Mouse (Mus musculus) limb, embryonic 12.5 days (tissue): ENCODE results near the gene Dnah7c. TPM values are rescaled to one million over a fixed set of nuclear protein-coding genes. Genes with fewer than 3 reads are reported as not detected.
"Not testable (repeated sequence)": the region's sequence is repeated elsewhere in the genome, so short reads cannot be mapped to it uniquely, and the experiment has no call there.

Experiments used
- ATAC-seq: fragments of 200-750 bp; cut with Nextera tagmentation; 2 replicates; pipeline ENCODE4 v1.8.0; 2017; ENCODE audit warnings: low read depth, moderate TSS enrichment; ENCODE audit not compliant: insufficient number of reproducible peaks, insufficient read depth, low FRiP score, low TSS enrichment
- H3K27ac ChIP-seq: fragments of 300-500 bp; sonication (generic); 2 replicates; pipeline ENCODE4 v1.5.1; 2016; ENCODE audit warnings: mild to moderate bottlenecking, moderate library complexity
- H3K27me3 ChIP-seq: fragments of 300-500 bp; sonication (generic); 2 replicates; pipeline ENCODE4 v1.6.1; 2016; ENCODE audit warnings: mild to moderate bottlenecking, moderate library complexity
- H3K36me3 ChIP-seq: fragments of 300-500 bp; sonication (generic); 2 replicates; pipeline ENCODE4 v1.6.1; 2016; ENCODE audit warnings: mild to moderate bottlenecking, moderate library complexity
- H3K4me1 ChIP-seq: fragments of 300-500 bp; sonication (generic); replicated peaks from 2 replicates; pipeline ENCODE4 v1.6.1; 2016
- H3K4me2 ChIP-seq: fragments of 300-500 bp; sonication (generic); 2 replicates; pipeline ENCODE4 v1.6.1; 2016; ENCODE audit warnings: mild to moderate bottlenecking, moderate library complexity
- H3K4me3 ChIP-seq: fragments of 300-500 bp; sonication (generic); replicated peaks from 2 replicates; pipeline ENCODE4 v1.5.1; 2016; ENCODE audit warnings: mild to moderate bottlenecking
- H3K9ac ChIP-seq: fragments of 300-500 bp; sonication (generic); replicated peaks from 2 replicates; pipeline ENCODE4 v1.6.1; 2016; ENCODE audit warnings: mild to moderate bottlenecking, moderate library complexity
- H3K9me3 ChIP-seq: fragments of 300-500 bp; sonication (generic); 2 replicates; pipeline ENCODE4 v1.6.1; 2016; ENCODE audit warnings: mild to moderate bottlenecking, moderate library complexity
- WGBS: fragments of 180-500 bp; shearing (Covaris S2); methylation state at CpG from one replicate; pipeline ENCODE4 v1.1.7; 2016; 5-methylcytosine and 5-hydroxymethylcytosine counted together
- polyA plus RNA-seq: library from polyadenylated mRNA; unstranded; fragments of >200 nt; fragmentation: Nextera tagmentation; extraction: Ambion mirVana; gene quantifications from 2 replicates; pipeline ENCODE4 v1.2.1, GENCODE M21; 2016

The Dnah7c gene
- polyA plus RNA-seq, 1 experiment from 2014 or later, result 0.05 TPM

DNA sequence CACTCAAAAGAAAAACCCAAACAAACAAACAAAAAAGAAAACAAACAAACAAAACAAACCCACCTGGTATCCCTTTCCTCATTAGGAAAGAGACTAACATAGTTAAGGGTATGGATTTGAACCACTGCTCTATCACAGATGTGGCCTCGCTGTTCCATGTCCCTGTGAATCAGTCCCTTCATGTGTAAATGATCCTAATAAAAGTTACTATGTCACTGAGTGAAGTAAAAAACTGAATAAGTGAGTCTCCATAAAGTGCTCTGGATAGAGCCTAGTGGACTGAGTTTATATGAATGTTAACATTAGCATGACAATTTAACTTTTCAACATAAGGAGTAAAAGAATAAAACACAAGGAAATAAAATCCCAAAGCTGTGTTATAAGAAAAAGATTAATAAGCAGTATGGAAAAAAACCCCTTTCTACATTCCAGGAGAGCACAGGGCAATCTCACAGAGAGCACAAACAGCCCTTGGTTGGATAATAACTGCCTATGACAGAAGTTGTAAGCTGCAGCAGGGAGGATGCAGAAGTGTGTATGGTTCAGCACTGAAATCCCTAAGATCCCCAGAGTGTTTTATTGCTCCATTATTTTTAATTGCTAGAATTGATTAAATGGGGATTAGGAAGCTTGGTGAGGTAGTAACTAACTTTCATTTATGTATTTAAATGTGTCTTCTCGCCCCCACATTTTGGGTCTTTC lies 308.2 kb downstream of the Dnah7c start:
- H3K9ac ChIP-seq, H3K36me3 ChIP-seq, ATAC-seq, H3K27ac ChIP-seq, H3K4me1 ChIP-seq, H3K4me3 ChIP-seq, H3K9me3 ChIP-seq, H3K4me2 ChIP-seq, H3K27me3 ChIP-seq: not testable (repeated sequence)
- WGBS, result 32% methylated on average over 2 of the region's 2 CpGs

DNA sequence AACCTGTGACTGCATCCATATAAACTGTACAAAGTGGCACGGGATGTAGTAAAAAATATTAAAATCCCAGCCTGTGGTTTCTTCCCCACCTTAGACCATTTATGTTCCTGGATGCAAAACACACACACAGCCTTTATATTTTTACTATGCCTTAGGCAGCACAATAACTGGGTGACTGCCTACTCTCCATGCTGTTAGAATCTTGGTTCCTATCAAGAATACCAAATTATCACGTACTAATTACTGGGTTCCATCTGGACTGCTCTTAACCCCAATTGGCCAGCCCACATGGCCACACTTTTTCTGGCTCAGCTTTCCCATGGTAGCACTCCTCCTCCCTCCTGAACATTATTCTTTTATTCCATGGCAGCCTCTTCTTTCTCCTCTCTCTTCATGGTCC lies 309.1 kb downstream of the Dnah7c start:
- ATAC-seq, result peak; percentile 44; the same call in 1 of the 2 replicates
- H3K4me3 ChIP-seq, H3K9ac ChIP-seq, H3K4me1 ChIP-seq, H3K4me2 ChIP-seq, H3K9me3 ChIP-seq, H3K27ac ChIP-seq, H3K36me3 ChIP-seq, H3K27me3 ChIP-seq: not testable (repeated sequence)
- 41% methylated on average over 2 of the region's 2 CpGs for whole genome bisulfite sequencing

DNA sequence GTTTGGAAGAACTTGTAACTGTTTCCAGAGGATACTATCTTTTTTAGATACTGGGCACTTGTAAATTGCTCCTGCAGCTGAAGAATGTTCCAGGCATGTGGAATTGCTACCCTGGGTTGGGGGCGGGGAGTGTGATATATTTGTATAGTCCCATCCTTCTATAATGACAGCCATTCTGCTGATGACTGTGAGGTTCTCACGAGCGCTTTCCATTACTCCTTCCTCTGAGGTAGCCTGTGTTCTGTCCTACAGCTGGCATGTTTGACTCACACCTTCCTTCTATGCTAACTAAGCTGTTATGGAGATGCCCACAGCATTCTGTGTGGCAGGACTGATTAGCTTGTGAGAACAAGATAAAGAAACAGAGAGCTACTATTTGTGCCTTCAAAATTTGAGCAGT lies 339.2 kb downstream of the Dnah7c start:
- not testable (repeated sequence) for H3K27me3 ChIP-seq, H3K9ac ChIP-seq, H3K36me3 ChIP-seq, H3K4me2 ChIP-seq, H3K27ac ChIP-seq, H3K4me3 ChIP-seq, ATAC-seq, H3K9me3 ChIP-seq, H3K4me1 ChIP-seq
- WGBS, result 60% methylated on average over 3 of the region's 3 CpGs

DNA sequence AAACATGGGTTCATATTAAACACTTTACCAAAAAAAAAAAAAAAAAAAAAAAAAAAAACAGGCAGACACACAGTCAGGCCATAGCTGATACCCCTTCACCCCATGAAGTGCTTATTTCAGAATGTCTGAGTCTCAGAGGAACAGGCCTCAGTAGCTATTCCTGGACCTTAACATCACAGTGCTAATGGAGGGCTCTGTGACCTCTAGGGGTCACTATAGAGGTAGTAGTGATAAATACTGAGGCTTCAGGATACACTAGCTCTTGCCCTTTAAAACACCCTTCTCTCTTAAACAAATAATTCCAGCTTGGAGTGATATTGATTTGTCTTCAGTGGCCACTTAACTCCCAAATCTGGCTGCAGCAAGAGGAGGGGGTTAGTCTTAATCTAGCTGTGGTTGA lies 343.9 kb downstream of the Dnah7c start:
- H3K9ac ChIP-seq, H3K27ac ChIP-seq, H3K27me3 ChIP-seq, H3K36me3 ChIP-seq, H3K4me3 ChIP-seq, H3K4me2 ChIP-seq, H3K4me1 ChIP-seq, ATAC-seq, H3K9me3 ChIP-seq: not testable (repeated sequence)

DNA sequence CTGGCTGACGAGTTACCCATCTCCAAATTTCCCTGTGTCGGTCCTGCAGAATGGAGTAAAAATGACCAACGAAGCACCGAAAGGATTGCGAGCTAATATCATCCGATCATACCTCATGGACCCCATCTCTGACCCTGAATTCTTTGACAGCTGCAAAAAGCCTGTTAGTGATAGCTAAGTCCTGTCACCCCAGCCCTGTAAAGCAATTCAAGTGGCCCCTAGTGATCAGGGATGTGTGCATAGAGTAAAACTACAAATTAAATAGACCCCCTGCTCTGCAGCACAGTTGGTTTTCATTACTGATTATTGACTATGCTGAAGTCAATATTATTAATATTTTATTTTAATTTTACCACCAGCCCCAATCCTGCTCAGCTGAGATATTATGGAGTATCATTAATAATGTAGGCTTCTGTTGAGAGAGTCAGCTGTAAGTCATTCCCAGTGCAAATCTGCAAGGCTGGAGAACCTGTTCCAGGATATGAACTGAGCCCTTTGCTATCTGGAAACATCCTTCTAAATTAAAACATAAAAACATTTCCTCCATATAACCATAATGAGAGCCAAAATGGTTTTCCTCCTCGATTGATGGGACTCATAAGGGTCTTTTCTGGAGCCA lies 344.8 kb downstream of the Dnah7c start:
- not testable (repeated sequence) for H3K4me3 ChIP-seq, H3K4me1 ChIP-seq, H3K9ac ChIP-seq, H3K36me3 ChIP-seq, H3K27ac ChIP-seq, H3K27me3 ChIP-seq, H3K4me2 ChIP-seq, ATAC-seq, H3K9me3 ChIP-seq
- WGBS, result 85% methylated on average over 7 of the region's 7 CpGs

DNA sequence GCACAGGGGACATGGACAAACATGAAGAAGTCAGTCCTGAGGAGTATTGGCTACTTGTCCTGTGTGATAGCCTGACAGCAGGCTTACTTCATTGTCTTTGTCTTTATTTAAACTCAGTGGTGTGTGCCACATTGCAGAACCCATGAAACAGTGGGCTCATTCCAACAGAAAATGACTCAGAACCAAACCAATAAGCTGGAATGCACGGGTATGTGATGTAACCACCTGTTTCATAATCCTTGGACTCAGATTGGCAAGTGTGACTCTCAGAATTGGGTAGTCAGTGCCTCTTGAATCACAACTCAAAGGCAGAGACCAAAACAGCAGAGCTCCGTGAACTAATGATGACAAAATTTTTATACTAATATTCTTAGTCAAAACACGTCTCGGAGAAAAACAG lies 356.8 kb downstream of the Dnah7c start:
- H3K27me3 ChIP-seq, H3K4me3 ChIP-seq: not testable (repeated sequence)

DNA sequence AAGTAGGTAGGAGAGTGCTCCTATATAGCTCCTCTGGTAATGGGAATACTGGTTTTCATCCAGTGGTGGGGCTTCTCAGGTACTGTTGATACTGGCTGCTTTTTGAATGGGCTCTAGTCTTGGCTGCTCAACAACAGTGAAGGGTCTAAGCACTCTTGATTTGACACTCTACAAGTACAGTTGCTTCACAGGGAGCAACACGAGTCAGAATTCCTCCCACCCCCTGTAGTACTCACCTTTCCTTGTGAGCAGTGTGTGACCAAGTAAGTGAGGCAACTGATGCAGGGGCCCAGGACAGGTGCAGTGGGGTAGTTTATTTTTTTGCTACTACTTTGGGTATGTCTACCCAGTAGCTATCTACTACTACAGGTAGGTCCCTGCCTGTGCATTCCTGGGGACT lies 379.7 kb downstream of the Dnah7c start:
- Histone ChIP-seq H3K4me3 (no peak overlapping the region), H3K9me3 (no peaks in the 10 kb centered on the region), H3K27ac (no peak overlapping the region), H3K36me3 (peaks cover 13% of the 10 kb centered on the region; the same call in 1 of the 2 replicates), H3K4me2 (no peak overlapping the region), H3K4me1 (no peaks in the 10 kb centered on the region), H3K27me3 (no peaks in the 10 kb centered on the region), H3K9ac (no peak overlapping the region)
- no peak for ATAC-seq
- 90% methylated on average over 1 of the region's 1 CpGs for WGBS

More for the DNA sequence above, 356.8 kb downstream of the Dnah7c start:
- not testable (repeated sequence) for H3K27ac ChIP-seq, H3K9me3 ChIP-seq, ATAC-seq, H3K4me2 ChIP-seq, H3K36me3 ChIP-seq, H3K4me1 ChIP-seq, H3K9ac ChIP-seq
- WGBS, result 83% methylated on average over 4 of the region's 4 CpGs

DNA sequence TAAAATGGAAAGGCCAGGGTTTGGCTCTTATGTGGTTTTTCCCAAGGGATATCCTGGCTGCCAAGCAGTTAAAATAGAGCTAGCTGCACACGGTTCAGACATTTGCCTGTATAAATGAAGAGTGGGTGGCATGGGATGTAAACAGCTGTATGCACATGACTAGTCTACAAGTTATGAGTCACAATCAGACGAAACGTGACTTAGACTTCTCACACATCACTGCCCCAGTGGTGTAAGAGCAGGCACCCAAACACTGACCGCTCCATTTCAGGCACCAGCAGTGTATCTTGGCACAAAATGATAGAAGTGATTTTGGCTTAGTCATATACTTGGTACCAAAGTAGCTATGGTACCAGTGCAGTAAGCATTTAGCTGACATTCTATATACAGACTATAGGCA lies 383.2 kb downstream of the Dnah7c start:
- not testable (repeated sequence) for H3K4me2 ChIP-seq, H3K9ac ChIP-seq, H3K4me1 ChIP-seq, H3K4me3 ChIP-seq, H3K27me3 ChIP-seq, ATAC-seq, H3K27ac ChIP-seq, H3K9me3 ChIP-seq
- 89% methylated on average over 4 of the region's 4 CpGs for WGBS
- peaks cover 37% of the 10 kb centered on the region; the same call in 1 of the 2 replicates for H3K36me3 ChIP-seq

DNA sequence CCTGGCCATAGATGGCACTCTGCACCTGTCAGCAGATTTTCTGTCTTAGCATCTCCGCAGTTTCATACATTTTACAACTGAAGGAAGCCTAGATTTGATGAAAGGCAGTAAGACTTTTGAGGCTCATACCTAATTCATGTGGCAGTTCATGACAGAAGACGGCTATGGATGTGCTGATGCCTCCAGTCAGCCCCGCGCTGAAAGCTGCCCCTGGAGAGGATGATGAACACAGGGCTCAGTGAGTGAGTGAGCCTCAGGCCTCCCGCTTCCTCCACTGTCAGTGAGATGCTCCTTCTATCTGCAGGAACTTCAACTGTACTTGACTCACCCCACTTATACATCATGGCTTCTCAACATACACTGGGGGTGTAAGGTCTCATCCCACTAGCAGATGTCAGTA lies 392.5 kb downstream of the Dnah7c start:
- Histone ChIP-seq H3K9me3 (no peaks in the 10 kb centered on the region), H3K4me2 (no peak overlapping the region), H3K36me3 (peaks cover 55% of the 10 kb centered on the region), H3K27me3 (no peaks in the 10 kb centered on the region), H3K4me1 (no peaks in the 10 kb centered on the region), H3K27ac (no peak overlapping the region), H3K4me3 (no peak overlapping the region), H3K9ac (no peak overlapping the region)
- whole genome bisulfite sequencing, result 96% methylated on average over 5 of the region's 5 CpGs
- ATAC-seq, result no peak

DNA sequence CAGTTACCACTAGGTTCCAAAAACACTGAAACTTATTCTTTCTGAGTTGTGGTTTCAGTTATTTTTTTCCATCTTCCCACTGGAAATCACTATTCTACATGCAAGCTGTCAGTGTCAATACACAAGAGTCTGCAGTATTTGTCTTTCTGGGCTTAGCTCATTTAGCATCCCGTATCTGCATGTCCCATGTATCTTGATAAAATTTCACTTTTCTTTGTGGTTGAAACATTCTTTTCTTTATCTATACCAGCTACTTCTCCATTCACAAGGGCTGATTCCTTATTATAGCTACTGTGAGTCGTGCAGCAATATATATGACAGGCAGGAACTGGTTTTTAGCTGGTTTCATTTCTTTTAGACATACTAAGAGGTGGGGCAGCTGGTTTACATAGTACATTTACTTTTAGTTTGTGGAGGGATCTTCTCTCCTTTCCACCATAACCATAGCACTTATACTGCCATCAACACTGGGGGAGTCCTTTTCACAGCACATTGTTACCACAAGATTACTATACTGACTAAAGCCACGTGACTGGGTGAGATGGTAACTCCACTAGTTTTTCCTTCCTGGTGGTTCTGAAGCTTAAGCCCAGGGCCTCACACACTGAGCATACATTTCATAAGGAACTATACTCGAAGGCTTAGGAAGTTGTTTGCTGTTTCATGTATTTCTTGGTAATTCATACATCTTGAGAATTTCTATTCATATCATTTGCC lies 397.0 kb downstream of the Dnah7c start:
- Histone ChIP-seq H3K4me2 (no peak overlapping the region), H3K9ac (no peak overlapping the region), H3K4me1 (no peaks in the 10 kb centered on the region), H3K4me3 (no peak overlapping the region), H3K9me3 (no peaks in the 10 kb centered on the region), H3K27ac (no peak overlapping the region), H3K27me3 (no peaks in the 10 kb centered on the region), H3K36me3 (peaks cover 50% of the 10 kb centered on the region)
- no peak for ATAC-seq
- 93% methylated on average over 4 of the region's 4 CpGs for WGBS

DNA sequence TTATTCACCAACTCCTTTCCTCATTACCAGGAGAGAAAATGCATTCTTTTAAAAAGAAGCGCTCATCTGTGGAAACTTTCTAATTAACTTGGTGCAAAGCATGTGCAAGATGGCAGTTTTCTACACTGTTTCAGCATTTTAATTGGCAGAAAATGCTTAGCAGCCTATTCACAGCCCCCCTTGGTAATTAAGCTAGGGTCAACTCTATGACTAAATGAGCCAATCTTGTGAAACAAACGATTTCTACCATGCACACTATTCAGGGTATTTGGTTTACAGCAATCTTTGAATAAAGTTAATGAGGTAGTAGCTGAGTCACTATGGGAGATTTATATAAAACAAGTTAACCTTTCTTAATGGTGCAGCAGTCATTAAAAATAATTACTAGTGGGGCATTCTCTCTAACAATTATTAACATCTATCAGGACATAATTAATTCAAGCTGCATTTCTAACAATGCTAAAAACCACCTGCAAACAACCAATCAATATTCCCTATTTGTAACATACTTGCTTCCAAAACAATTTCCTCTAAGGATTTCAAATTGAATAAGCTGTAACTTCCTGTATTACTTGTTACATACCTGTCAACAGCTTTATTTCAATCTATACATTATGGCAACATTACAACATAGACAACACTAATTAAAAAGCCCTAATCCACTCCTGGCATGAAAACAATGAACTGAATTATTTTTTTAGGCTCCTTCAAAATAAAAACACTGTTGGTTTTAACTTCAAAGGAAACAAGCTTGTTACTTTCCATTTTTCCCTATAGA lies 404.9 kb downstream of the Dnah7c start:
- H3K4me1 ChIP-seq, result no peaks in the 10 kb centered on the region; the same call in 1 of the 2 replicates
- no peak overlapping the region for H3K27ac ChIP-seq
- H3K27me3 ChIP-seq, result no peaks in the 10 kb centered on the region
- H3K4me2 ChIP-seq, result no peak overlapping the region
- H3K36me3 ChIP-seq, result peaks cover 18% of the 10 kb centered on the region
- H3K4me3 ChIP-seq, result no peak overlapping the region
- no peak overlapping the region for H3K9ac ChIP-seq
- 20% methylated on average over 2 of the region's 2 CpGs for WGBS
- ATAC-seq, result peak; percentile 63; the same call in 1 of the 2 replicates
- no peaks in the 10 kb centered on the region for H3K9me3 ChIP-seq
